27 mouse cellular contexts compared by ENCODE assay signal in the genomic region with DNA sequence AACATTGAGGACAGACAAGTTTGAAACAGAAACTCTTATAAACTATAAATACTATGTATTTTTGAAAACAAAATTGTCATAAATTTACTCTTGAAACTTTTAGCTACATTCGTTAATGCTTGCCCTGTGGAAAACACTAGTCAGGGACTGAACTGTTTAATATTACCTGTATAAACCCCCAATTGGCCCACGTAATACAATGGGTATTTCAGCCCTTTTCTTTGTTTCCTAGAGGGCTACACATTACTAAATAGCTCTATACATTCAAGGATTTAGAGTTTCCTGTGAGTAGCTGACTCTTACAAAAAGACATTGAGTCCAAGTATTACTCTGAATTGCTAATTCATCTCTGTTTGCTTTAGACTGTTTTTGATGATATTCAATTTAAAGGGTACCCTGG.
"Had no signal": no experiment of that assay in that cellular context is flagged by ENCODE, and none has a peak within 500 bp of the region (broad histone marks: within the 10 kb centered on the region; RNA-seq: fewer than 3 reads in every experiment).

No protein-coding gene starts in this region.

- DNase-seq: gastrocnemius, adult 2 months; gastrocnemius, postnatal 10 days; gastrocnemius, postnatal 25 days; heart, adult 18-20 months; heart, postnatal 10 days; heart, postnatal 4 days; kidney, adult 2 months; kidney, adult 9 months; kidney, postnatal 14 days; kidney, postnatal 36 days; layer of hippocampus, adult 9-11 months; layer of hippocampus, postnatal 36 days; left cerebral cortex, postnatal 4 days had no signal

- H3K9ac ChIP-seq: heart, embryonic 12.5 days; hindbrain, embryonic 12.5 days; hindbrain, embryonic 14.5 days; intestine, embryonic 15.5 days; kidney, embryonic 15.5 days; limb, embryonic 13.5 days; limb, embryonic 15.5 days; liver, embryonic 12.5 days had no signal

- H3K36me3 ChIP-seq: heart, embryonic 10.5 days; heart, embryonic 12.5 days; hindbrain, embryonic 10.5 days; hindbrain, embryonic 12.5 days; intestine, embryonic 15.5 days; kidney, embryonic 15.5 days; limb, embryonic 13.5 days; limb, embryonic 15.5 days; liver, embryonic 12.5 days had no signal

- ATAC-seq: hindbrain, embryonic 16.5 days; inflammation-experienced regulatory T-cells, adult 6 months; intestine, embryonic 15.5 days; intestine, postnatal 0 days; liver, embryonic 12.5 days had no signal

- H3K27me3 ChIP-seq: heart, embryonic 12.5 days; hindbrain, embryonic 12.5 days; intestine, embryonic 15.5 days; kidney, embryonic 15.5 days; limb, embryonic 13.5 days; limb, embryonic 15.5 days; liver, embryonic 12.5 days had no signal

- H3K9me3 ChIP-seq: heart, embryonic 10.5 days; heart, embryonic 12.5 days; hindbrain, embryonic 10.5 days; hindbrain, embryonic 12.5 days; intestine, embryonic 15.5 days; kidney, embryonic 15.5 days; limb, embryonic 13.5 days; limb, embryonic 15.5 days; liver, embryonic 12.5 days had no signal

- H3K4me3 ChIP-seq: gastrocnemius, adult 2 months; heart, embryonic 10.5 days; heart, embryonic 12.5 days; hindbrain, embryonic 10.5 days; hindbrain, embryonic 12.5 days; intestine, embryonic 15.5 days; kidney, embryonic 15.5 days; limb, embryonic 13.5 days; limb, embryonic 15.5 days; liver, embryonic 12.5 days had no signal

- H3K4me2 ChIP-seq: heart, embryonic 12.5 days; hindbrain, embryonic 12.5 days; hindbrain, embryonic 14.5 days; intestine, embryonic 15.5 days; kidney, embryonic 15.5 days; limb, embryonic 13.5 days; limb, embryonic 15.5 days; liver, embryonic 12.5 days had no signal

- H3K27ac ChIP-seq: gastrocnemius, adult 2 months; heart, embryonic 10.5 days; hindbrain, embryonic 10.5 days; hindbrain, embryonic 12.5 days; hindbrain, embryonic 14.5 days; intestine, embryonic 15.5 days; kidney, embryonic 15.5 days; kidney, postnatal 0 days; limb, embryonic 13.5 days; limb, embryonic 15.5 days; liver, embryonic 12.5 days had no signal

- H3K4me1 ChIP-seq: heart, embryonic 10.5 days; heart, embryonic 12.5 days; hindbrain, embryonic 10.5 days; hindbrain, embryonic 12.5 days; intestine, embryonic 15.5 days; kidney, embryonic 15.5 days; limb, embryonic 13.5 days; limb, embryonic 15.5 days; liver, embryonic 12.5 days had no signal
